Mouse (Mus musculus): ENCODE measurements around the gene Zdhhc24. TPM values are rescaled to one million over a fixed set of nuclear protein-coding genes. Genes with fewer than 3 reads are reported as not detected.

The Zdhhc24 gene
- polyA plus RNA-seq, 1 experiment = 19.8 TPM

- Histone ChIP-seq H3K36me3 (ENCODE audit: control insufficient read depth, insufficient read depth, low read length) (no peaks in the 10 kb centered on the region), H3K4me3 (ENCODE audit: insufficient read depth, low read depth, low read length) (no peak overlapping the region), H3K4me1 (ENCODE audit: control insufficient read depth, insufficient read depth, low read length) (peaks cover 9% of the 10 kb centered on the region; the same call in 1 of the 2 replicates), H3K27me3 (replicated peaks; ENCODE audit: control insufficient read depth, insufficient read depth, low read length) (no peaks in the 10 kb centered on the region), H3K27ac (ENCODE audit: insufficient read depth, low read depth, low read length) (no peak overlapping the region)
- WGBS = 85% methylated on average over 9 of the region's 9 CpGs
- no peak for DNase-seq
- TF ChIP-seq CTCF (conservative IDR thresholded peaks at IDR 0.05; ENCODE audit: insufficient read depth, insufficient read length, low read depth, low read length) = no peak
- TF ChIP-seq POLR2A (IDR thresholded peaks at IDR 0.05; ENCODE audit: low read depth, low read length) = no peak
These were observed 37.6 kb upstream of the Zdhhc24 start for GRCm38 (mm10) chr19:4840848-4841247.

DNA sequence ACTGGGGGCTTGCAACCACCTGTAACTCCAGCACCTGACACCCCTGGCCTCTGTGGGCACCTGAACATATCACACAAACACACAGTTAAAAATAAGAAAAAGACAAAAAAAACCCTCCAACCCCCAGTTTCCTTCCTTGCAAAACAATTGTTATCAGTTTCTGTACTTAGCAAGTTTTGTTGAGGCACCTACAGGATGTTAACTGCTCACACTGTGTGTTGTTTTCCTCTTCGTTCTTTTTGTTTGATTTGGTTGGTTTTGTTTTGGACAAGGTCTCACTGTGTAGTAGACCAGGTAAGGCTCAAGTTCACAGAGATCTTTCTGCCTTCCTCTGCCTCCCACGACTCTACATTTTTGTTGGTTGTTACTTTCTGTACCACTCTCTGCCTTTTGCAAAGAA, 35.9 kb upstream of the Zdhhc24 start:
- no peak for TF ChIP-seq CTCF (conservative IDR thresholded peaks at IDR 0.05; ENCODE audit: insufficient read depth, insufficient read length, low read depth, low read length)
- TF ChIP-seq POLR2A (IDR thresholded peaks at IDR 0.05; ENCODE audit: low read depth, low read length) = no peak
- H3K27ac ChIP-seq (ENCODE audit: insufficient read depth, low read depth, low read length) = no peak overlapping the region
- no peaks in the 10 kb centered on the region for H3K27me3 ChIP-seq (replicated peaks; ENCODE audit: control insufficient read depth, insufficient read depth, low read length)
- peaks cover 7% of the 10 kb centered on the region; the same call in 1 of the 2 replicates for H3K4me1 ChIP-seq (ENCODE audit: control insufficient read depth, insufficient read depth, low read length)
- DNase-seq = no peak
- H3K36me3 ChIP-seq (ENCODE audit: control insufficient read depth, insufficient read depth, low read length) = no peaks in the 10 kb centered on the region
- H3K4me3 ChIP-seq (ENCODE audit: insufficient read depth, low read depth, low read length) = no peak overlapping the region
- 56% methylated on average over 2 of the region's 2 CpGs for WGBS

- no peak overlapping the region for H3K4me3 ChIP-seq (ENCODE audit: insufficient read depth, low read depth, low read length)
- 61% methylated on average over 2 of the region's 2 CpGs for WGBS
- no peak overlapping the region for H3K27ac ChIP-seq (ENCODE audit: insufficient read depth, low read depth, low read length)
- no peaks in the 10 kb centered on the region for H3K4me1 ChIP-seq (ENCODE audit: control insufficient read depth, insufficient read depth, low read length)
- TF ChIP-seq CTCF (conservative IDR thresholded peaks at IDR 0.05; ENCODE audit: insufficient read depth, insufficient read length, low read depth, low read length) (no peak), POLR2A (IDR thresholded peaks at IDR 0.05; ENCODE audit: low read depth, low read length) (no peak)
- no peak for DNase-seq
- H3K27me3 ChIP-seq (replicated peaks; ENCODE audit: control insufficient read depth, insufficient read depth, low read length) = no peaks in the 10 kb centered on the region
- no peaks in the 10 kb centered on the region for H3K36me3 ChIP-seq (ENCODE audit: control insufficient read depth, insufficient read depth, low read length)
These were observed 32.6 kb upstream of the Zdhhc24 start for GRCm38 (mm10) chr19:4845846-4846245.

GRCm38 (mm10) chr19:4847490-4847889, 31.0 kb upstream of the Zdhhc24 start:
- Histone ChIP-seq H3K27me3 (replicated peaks; ENCODE audit: control insufficient read depth, insufficient read depth, low read length) (no peaks in the 10 kb centered on the region), H3K4me1 (ENCODE audit: control insufficient read depth, insufficient read depth, low read length) (no peaks in the 10 kb centered on the region), H3K27ac (ENCODE audit: insufficient read depth, low read depth, low read length) (no peak overlapping the region), H3K4me3 (ENCODE audit: insufficient read depth, low read depth, low read length) (no peak overlapping the region), H3K36me3 (ENCODE audit: control insufficient read depth, insufficient read depth, low read length) (no peaks in the 10 kb centered on the region)
- peak; percentile 72 for DNase-seq
- WGBS = 18% methylated on average over 7 of the region's 7 CpGs
- TF ChIP-seq POLR2A (IDR thresholded peaks at IDR 0.05; ENCODE audit: low read depth, low read length) = no peak
- TF ChIP-seq CTCF (conservative IDR thresholded peaks at IDR 0.05; ENCODE audit: insufficient read depth, insufficient read length, low read depth, low read length) = peak; percentile 93

DNA sequence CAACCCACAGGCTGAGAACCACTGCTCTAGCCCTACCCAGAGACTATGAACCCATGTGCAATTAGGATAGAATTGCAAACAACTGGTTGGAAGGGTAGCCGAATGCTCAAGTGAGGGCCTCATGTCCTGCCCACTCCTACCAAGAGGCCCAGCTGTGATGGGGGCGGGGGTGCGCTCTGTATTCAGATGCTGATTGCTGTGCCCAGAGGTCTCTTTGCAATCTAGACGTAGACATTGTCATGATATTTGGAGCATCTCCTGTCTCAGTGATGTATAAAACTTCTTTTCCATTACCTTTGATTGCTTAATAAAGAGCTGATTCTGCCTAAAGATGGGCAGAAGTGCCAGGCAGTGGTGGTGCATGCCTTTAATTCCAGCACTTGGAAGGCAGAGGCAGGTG, 28.7 kb upstream of the Zdhhc24 start:
- no peaks in the 10 kb centered on the region for H3K36me3 ChIP-seq (ENCODE audit: control insufficient read depth, insufficient read depth, low read length)
- H3K27ac ChIP-seq (ENCODE audit: insufficient read depth, low read depth, low read length) = no peak overlapping the region
- no peak for DNase-seq
- no peaks in the 10 kb centered on the region for H3K27me3 ChIP-seq (replicated peaks; ENCODE audit: control insufficient read depth, insufficient read depth, low read length)
- 76% methylated on average over 4 of the region's 4 CpGs for WGBS
- peaks cover 4% of the 10 kb centered on the region; the same call in 1 of the 2 replicates for H3K4me1 ChIP-seq (ENCODE audit: control insufficient read depth, insufficient read depth, low read length)
- no peak overlapping the region for H3K4me3 ChIP-seq (ENCODE audit: insufficient read depth, low read depth, low read length)
- no peak for TF ChIP-seq POLR2A (IDR thresholded peaks at IDR 0.05; ENCODE audit: low read depth, low read length)
- TF ChIP-seq CTCF (conservative IDR thresholded peaks at IDR 0.05; ENCODE audit: insufficient read depth, insufficient read length, low read depth, low read length) = no peak

DNA sequence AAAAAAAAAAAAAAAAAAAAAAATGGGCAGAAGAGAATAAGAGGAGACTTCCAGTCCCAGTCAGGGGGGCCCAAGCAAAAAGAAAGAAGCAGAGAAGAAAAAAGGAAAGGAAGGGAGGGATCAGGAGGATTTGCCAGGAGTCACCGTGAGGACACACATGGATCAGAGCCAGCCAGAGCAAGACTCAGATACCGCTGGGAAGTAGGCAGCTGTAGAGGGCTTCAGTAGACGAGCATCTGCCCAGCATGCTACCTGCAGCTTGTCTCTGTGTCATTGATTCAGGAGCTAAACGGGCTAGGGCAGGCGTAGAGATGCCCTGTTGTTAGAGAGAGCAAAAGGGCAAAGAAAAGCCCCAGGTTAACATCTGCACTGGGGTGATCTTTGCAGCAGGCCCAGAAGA, 28.2 kb upstream of the Zdhhc24 start:
- Histone ChIP-seq H3K4me3 (ENCODE audit: insufficient read depth, low read depth, low read length) (no peak overlapping the region), H3K27ac (ENCODE audit: insufficient read depth, low read depth, low read length) (no peak overlapping the region), H3K36me3 (ENCODE audit: control insufficient read depth, insufficient read depth, low read length) (no peaks in the 10 kb centered on the region), H3K27me3 (replicated peaks; ENCODE audit: control insufficient read depth, insufficient read depth, low read length) (no peaks in the 10 kb centered on the region), H3K4me1 (ENCODE audit: control insufficient read depth, insufficient read depth, low read length) (peaks cover 4% of the 10 kb centered on the region; the same call in 1 of the 2 replicates)
- DNase-seq = no peak
- TF ChIP-seq CTCF (conservative IDR thresholded peaks at IDR 0.05; ENCODE audit: insufficient read depth, insufficient read length, low read depth, low read length) = no peak
- TF ChIP-seq POLR2A (IDR thresholded peaks at IDR 0.05; ENCODE audit: low read depth, low read length) = no peak
- 59% methylated on average over 5 of the region's 5 CpGs for WGBS

- Histone ChIP-seq H3K27ac (ENCODE audit: insufficient read depth, low read depth, low read length) (peak within 1 kb of the TSS; percentile 37), H3K4me1 (ENCODE audit: control insufficient read depth, insufficient read depth, low read length) (peaks cover 10% of the 10 kb centered on the region; the same call in 1 of the 2 replicates), H3K4me3 (ENCODE audit: insufficient read depth, low read depth, low read length) (peak within 1 kb of the TSS; percentile 71), H3K27me3 (replicated peaks; ENCODE audit: control insufficient read depth, insufficient read depth, low read length) (no peaks in the 10 kb centered on the region), H3K36me3 (ENCODE audit: control insufficient read depth, insufficient read depth, low read length) (no peaks in the 10 kb centered on the region)
- WGBS = 3% methylated on average over 45 of the region's 45 CpGs
- no peak for TF ChIP-seq CTCF (conservative IDR thresholded peaks at IDR 0.05; ENCODE audit: insufficient read depth, insufficient read length, low read depth, low read length)
- TF ChIP-seq POLR2A (IDR thresholded peaks at IDR 0.05; ENCODE audit: low read depth, low read length) = peak; percentile 36
- peak; percentile 97 for DNase-seq
These were observed 23.7 kb upstream of the Zdhhc24 start, which contains the start of gene Ctsf for GRCm38 (mm10) chr19:4854552-4855469. Gene Ctsf (plus strand): TSS chr19:4855130.

Measured in kidney, adult 2 months (tissue).